Mouse (Mus musculus) intestine, embryonic 16.5 days (tissue): ENCODE results near the gene Spin4. TPM values are rescaled to one million over a fixed set of nuclear protein-coding genes. Genes with fewer than 3 reads are reported as not detected.
A peak's percentile ranks its signal among the peaks of the same experiment; 100 is the strongest.

ENCODE experiments used
- ATAC-seq: fragments of 200-750 bp; cut with Nextera tagmentation; 2 replicates; pipeline ENCODE4 v1.8.0; 2017; ENCODE audit warnings: moderate TSS enrichment, moderate library complexity
- H3K27ac ChIP-seq: fragments of 300-500 bp; sonication (generic); 2 replicates; pipeline ENCODE4 v1.5.1; 2014; ENCODE audit warnings: mild to moderate bottlenecking, low read length
- H3K27me3 ChIP-seq: fragments of 300-500 bp; sonication (generic); replicated peaks from 2 replicates; pipeline ENCODE4 v1.6.1; 2014; ENCODE audit warnings: low read length, control low read depth, mixed read lengths; ENCODE audit not compliant: control insufficient read depth, insufficient read depth
- H3K36me3 ChIP-seq: fragments of 300-500 bp; sonication (generic); 2 replicates; pipeline ENCODE4 v1.6.1; 2014; ENCODE audit warnings: low read length, control low read depth; ENCODE audit not compliant: control insufficient read depth, insufficient read depth
- H3K4me1 ChIP-seq: fragments of 300-500 bp; sonication (generic); 2 replicates; pipeline ENCODE4 v1.6.1; 2014; ENCODE audit warnings: low read length, control low read depth, mixed read lengths; ENCODE audit not compliant: control insufficient read depth, insufficient read depth
- H3K4me2 ChIP-seq: fragments of 300-500 bp; sonication (generic); 2 replicates; pipeline ENCODE4 v1.6.1; 2014; ENCODE audit warnings: low read depth, low read length, control low read depth
- H3K4me3 ChIP-seq: fragments of 300-500 bp; sonication (generic); 2 replicates; pipeline ENCODE4 v1.5.1; 2014; ENCODE audit warnings: mild to moderate bottlenecking, low read length
- H3K9ac ChIP-seq: fragments of 300-500 bp; sonication (generic); 2 replicates; pipeline ENCODE4 v1.6.1; 2014; ENCODE audit warnings: low read depth, low read length
- H3K9me3 ChIP-seq: fragments of 300-500 bp; sonication (generic); 2 replicates; pipeline ENCODE4 v1.6.1; 2016; ENCODE audit warnings: low read length, control low read depth; ENCODE audit not compliant: control insufficient read depth
- WGBS: fragments of 180-500 bp; shearing (Covaris S2); extraction: QIAGEN DNeasy Blood & Tissue Kit; methylation state at CpG from one replicate; pipeline ENCODE4 v1.1.7; 2014; 5-methylcytosine and 5-hydroxymethylcytosine counted together
- polyA plus RNA-seq: library from polyadenylated mRNA; unstranded; fragments of >200 nt; fragmentation: Nextera tagmentation; extraction: Ambion mirVana; gene quantifications from 2 replicates; pipeline ENCODE4 v1.2.1, GENCODE M21; 2015

Spin4 gene
- 4.5 and 4.9 TPM in 2 replicates for polyA plus RNA-seq

DNA sequence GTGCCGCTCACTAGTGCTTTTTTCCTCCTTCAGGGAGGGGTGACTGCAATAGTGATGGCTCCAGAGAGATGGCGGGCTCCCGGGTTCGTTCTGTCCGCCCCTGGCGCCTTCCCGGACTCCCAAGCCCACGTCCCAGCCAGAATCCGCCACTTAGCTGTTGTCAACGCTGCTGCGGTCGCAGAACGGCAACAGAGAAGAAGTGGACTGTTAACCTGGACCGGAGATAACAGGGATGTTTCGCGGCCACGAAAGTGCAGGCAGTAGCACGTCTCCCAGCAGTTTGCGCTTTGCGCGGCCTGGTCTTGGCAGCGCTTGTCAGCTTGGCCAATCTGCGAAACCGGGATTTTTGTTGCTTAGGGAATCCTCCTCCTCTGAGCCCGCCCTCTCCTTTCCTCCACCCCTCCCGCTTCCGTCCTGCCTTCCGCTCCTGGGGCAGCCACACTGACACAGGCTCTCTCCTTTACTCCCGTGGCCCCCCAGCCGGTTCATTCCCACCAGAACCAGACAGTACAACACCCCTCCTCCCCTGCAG is at the start of gene Spin4:
Spin4 (minus strand) TSS at position 322 of the 532 bp plus-strand sequence.
- Histone ChIP-seq H3K27ac (peak within 1 kb of the TSS; percentile 92), H3K27me3 (no peaks in the 10 kb centered on the region), H3K9me3 (no peaks in the 10 kb centered on the region), H3K36me3 (no peaks in the 10 kb centered on the region), H3K4me3 (peak within 1 kb of the TSS; percentile 59), H3K4me2 (peak within 1 kb of the TSS; percentile 65), H3K4me1 (no peaks in the 10 kb centered on the region), H3K9ac (peak within 1 kb of the TSS; percentile 73)
- ATAC-seq = peak; percentile 97
- 11% methylated on average over 29 of the region's 30 CpGs for WGBS

DNA sequence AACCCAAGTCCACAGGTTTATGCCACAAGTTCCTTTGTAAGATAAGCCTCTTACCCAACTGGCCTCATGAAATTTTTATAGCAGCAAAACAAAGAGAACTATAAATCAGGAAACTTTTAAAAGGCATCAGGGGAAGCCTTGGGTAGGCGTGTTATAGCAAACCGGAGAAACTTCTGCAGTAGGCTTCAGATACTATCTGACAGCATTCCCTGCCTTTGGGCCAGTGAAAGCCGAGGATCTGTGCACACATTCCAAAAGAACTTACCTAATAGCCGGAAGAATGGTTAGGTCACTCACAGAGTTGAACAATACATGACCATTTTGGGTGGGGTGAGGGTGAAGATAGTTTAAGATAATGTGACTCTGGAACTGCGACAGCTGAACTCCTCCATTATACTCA is 1.4 kb upstream of the Spin4 start:
- H3K27ac ChIP-seq = no peak overlapping the region
- H3K27me3 ChIP-seq = no peaks in the 10 kb centered on the region
- H3K4me1 ChIP-seq = no peaks in the 10 kb centered on the region
- no peak overlapping the region for H3K4me3 ChIP-seq
- no peak overlapping the region for H3K4me2 ChIP-seq
- H3K9ac ChIP-seq = no peak overlapping the region
- 67% methylated on average over 5 of the region's 5 CpGs for WGBS
- ATAC-seq = no peak
- H3K36me3 ChIP-seq = no peaks in the 10 kb centered on the region
- no peaks in the 10 kb centered on the region for H3K9me3 ChIP-seq

DNA sequence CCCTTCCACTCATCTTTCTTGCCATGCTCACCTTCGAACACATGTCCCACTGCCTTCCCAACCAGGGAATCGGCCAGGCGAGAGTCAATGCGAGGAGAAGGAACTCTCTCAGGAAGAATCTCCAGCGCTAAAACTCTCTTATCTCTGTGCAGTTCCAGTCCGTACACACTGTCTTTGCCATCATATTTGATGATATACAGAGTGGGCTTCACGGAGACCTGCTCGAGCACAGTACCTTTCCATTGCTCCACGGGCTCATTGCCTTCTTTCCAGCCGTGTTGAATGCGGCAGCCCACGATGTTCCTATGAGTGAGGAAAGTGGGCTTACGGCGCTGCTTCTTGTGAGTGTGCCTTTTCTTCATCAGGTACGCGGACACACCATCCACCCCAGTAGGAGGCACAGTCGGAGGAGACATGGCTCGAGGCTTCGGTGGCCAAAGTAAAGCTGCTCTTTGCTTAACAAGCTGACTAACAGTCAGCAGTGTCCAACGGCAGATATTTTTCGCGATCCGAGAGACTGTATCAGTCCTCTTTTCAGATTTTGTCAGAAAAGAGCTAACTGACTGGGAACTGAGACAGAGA is 612 bp downstream of the Spin4 start:
- WGBS = 24% methylated on average over 23 of the region's 23 CpGs
- Histone ChIP-seq H3K4me2 (peak overlapping the region; percentile 65), H3K27ac (peak overlapping the region; percentile 92), H3K27me3 (no peaks in the 10 kb centered on the region), H3K36me3 (no peaks in the 10 kb centered on the region), H3K4me3 (peak overlapping the region; percentile 59), H3K9me3 (no peaks in the 10 kb centered on the region), H3K4me1 (no peaks in the 10 kb centered on the region), H3K9ac (peak overlapping the region; percentile 73)
- ATAC-seq = peak; percentile 67

DNA sequence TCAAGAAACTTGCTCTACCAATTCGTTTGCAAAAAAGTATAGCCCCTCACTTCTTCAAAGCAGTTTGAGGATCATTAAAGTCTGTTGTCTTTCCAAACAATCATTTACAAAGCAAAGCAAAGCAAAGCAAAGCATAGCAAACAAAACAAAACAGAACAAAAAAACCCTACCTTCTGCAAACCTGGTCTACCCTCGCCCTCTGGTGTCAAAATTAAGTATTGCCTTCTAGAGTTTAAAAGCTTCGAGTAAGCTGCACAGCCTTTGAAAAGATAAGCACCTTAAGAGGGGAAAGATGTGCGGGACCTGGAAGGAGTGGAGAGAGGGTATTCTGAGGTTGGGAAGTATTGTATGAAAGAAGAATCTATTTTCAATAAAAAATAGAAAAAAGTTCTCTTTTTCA is 14.4 kb downstream of the Spin4 start:
- Histone ChIP-seq H3K9ac (no peak overlapping the region), H3K4me2 (no peak overlapping the region), H3K27me3 (no peaks in the 10 kb centered on the region), H3K27ac (no peak overlapping the region), H3K4me3 (no peak overlapping the region), H3K9me3 (no peaks in the 10 kb centered on the region), H3K4me1 (no peaks in the 10 kb centered on the region), H3K36me3 (no peaks in the 10 kb centered on the region)
- ATAC-seq = no peak
- WGBS = 23% methylated on average over 4 of the region's 4 CpGs

DNA sequence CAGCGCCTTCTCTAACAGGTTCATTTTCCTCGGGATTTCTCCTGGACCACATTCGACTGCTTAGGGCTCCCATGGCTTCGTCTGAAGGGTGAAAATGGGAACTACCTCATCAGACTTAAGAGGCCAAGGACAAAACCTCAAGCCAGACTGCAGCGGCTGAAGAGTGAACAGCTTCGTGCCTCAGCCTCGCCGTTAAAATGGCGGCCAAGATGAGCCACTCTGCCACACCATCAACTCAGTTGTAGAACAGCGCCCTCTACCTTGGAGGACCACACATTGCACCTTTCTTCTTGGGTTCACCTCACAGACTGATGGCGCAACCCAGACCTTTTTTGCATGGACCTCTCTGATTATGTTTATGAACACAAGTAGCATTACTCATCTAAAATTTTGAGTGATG is 27.6 kb downstream of the Spin4 start:
- no peak for ATAC-seq
- Histone ChIP-seq H3K27me3 (no peaks in the 10 kb centered on the region), H3K36me3 (no peaks in the 10 kb centered on the region), H3K4me1 (no peaks in the 10 kb centered on the region), H3K9ac (no peak overlapping the region), H3K4me2 (no peak overlapping the region), H3K4me3 (no peak overlapping the region), H3K27ac (no peak overlapping the region), H3K9me3 (no peaks in the 10 kb centered on the region)
- WGBS = 91% methylated on average over 11 of the region's 11 CpGs

DNA sequence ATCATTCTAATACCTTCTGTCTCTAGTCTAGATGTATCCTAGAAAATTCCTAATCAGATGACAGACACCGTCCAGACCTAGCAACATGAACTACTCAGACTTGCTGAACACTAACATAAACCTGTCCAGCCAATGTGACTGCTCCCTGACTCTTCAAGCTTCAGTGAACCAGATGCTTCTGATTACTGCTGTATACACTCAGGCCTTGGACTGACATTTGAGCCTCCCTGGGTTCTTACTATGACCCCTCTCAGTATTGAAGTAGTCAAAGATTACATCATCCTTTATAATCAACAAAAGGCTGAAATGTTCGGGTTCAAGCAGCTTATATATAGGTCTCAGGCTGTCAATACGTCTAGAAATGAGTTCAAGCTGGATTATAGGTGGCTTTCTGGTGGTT is 32.4 kb downstream of the Spin4 start:
- Histone ChIP-seq H3K4me3 (no peak overlapping the region), H3K36me3 (no peaks in the 10 kb centered on the region), H3K27ac (no peak overlapping the region), H3K4me1 (no peaks in the 10 kb centered on the region), H3K9me3 (no peaks in the 10 kb centered on the region), H3K9ac (no peak overlapping the region), H3K27me3 (no peaks in the 10 kb centered on the region), H3K4me2 (no peak overlapping the region)
- 44% methylated on average over 3 of the region's 3 CpGs for WGBS
- no peak for ATAC-seq

DNA sequence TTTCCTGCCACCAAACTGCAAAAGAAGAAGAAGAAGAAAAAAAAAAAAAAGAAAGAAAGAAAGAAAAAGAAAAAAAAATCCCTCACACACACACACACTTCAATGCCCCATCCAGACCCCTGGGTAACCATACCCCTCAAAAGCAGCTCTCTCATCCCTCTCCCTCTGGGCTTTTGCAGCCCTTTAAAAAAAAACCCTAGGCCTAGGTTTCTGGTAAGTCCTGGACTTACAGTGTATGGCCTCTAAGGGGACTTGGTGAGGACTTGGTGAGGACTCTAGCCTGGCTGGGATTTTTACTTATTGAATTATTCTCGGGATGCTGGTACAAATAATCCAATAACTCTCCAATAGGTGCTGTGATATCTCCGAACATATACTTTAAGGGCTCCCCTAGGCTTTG is 35.6 kb downstream of the Spin4 start:
- Histone ChIP-seq H3K27ac (no peak overlapping the region), H3K36me3 (no peaks in the 10 kb centered on the region), H3K27me3 (no peaks in the 10 kb centered on the region), H3K4me1 (no peaks in the 10 kb centered on the region), H3K9me3 (no peaks in the 10 kb centered on the region), H3K4me3 (peak overlapping the region; percentile 40; the same call in 1 of the 2 replicates), H3K4me2 (peak overlapping the region; percentile 56), H3K9ac (no peak overlapping the region)
- peak; percentile 33; the same call in 1 of the 2 replicates for ATAC-seq
- 61% methylated on average over 2 of the region's 2 CpGs for WGBS

DNA sequence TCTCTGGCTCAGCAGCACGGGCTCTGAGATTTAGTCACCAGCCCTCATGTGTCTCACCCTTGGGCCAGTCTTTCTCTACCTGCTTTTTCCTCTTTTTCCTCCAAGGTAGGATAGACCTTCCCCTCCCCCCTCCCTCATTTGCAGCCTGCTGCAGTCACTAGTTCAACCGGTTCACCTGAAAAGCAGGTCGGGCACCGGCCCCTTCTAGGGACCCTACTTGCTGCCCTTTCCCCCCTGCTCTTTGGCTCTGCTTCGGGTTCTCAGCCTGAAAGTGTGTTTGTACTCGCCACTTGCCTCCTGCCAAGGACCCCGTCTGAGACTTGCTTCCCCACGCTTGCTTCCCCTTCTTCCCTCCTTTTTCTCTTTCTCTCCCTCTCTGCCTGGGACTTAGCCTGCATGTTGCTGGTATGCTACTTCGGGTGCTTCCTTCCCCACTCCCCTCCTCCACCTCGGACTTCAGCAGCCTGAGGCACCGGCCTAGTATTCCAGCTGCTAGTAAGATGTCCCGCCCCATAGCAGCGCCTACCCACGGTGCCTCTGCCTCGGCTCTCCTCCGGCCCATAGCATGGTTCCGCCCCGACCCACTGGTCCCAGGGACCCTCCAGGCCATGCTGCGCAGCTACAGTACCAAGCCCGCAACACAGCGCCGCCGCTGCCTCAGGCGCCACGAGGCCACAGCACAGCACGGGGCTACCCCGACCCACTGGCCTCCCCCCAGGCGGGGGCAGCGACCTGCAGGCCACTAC is 36.2 kb downstream of the Spin4 start:
- Histone ChIP-seq H3K4me2 (peak overlapping the region; percentile 56), H3K9ac (peak overlapping the region; percentile 62), H3K4me1 (no peaks in the 10 kb centered on the region), H3K27me3 (no peaks in the 10 kb centered on the region), H3K9me3 (no peaks in the 10 kb centered on the region), H3K4me3 (peak overlapping the region; percentile 40), H3K36me3 (no peaks in the 10 kb centered on the region), H3K27ac (no peak overlapping the region)
- 12% methylated on average over 29 of the region's 29 CpGs for WGBS
- peak; percentile 87 for ATAC-seq
